Mouse (Mus musculus) spleen, postnatal 14 days (tissue): ENCODE data around the gene Sdad1.

ENCODE experiments used
- DNase-seq, 2 experiments: peaks; one replicate each; pipeline ENCODE4 v3.0.0; 2021 to 2022; ENCODE audit warnings: low spot score in 2 of 2

The Sdad1 gene

DNA sequence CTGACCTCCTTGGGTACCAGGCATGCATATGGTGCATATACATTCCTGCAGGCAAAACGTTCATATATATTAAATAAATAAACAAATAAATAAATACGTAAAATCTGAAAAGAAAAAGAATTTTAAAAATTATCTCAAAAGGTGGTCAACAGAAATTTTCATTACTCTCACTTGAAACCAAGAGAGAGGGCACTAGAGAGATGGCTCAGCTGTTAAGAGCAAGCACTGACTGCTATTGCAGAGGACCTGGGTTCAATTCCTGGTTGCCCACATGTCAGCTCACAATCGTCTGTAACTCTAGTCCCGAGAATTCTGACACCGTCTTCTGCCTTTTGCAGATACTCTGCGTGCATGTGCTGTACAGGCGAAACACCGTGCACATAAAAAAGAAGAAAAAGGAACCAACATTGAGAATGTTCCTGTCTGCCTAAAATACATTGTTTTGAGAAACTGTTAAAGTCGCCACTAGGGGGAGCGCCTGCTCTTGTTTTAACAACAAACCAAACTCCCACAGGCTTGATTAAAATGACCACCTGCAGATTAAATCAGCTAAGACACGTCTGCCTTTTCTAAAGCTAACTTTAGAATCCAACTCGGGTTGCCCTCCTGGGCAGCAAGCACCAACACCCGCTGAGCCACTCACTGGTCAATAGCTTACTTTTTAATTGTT is 1.9 kb upstream of the Sdad1 start:
- peak; percentile 65 to 82 for DNase-seq

DNA sequence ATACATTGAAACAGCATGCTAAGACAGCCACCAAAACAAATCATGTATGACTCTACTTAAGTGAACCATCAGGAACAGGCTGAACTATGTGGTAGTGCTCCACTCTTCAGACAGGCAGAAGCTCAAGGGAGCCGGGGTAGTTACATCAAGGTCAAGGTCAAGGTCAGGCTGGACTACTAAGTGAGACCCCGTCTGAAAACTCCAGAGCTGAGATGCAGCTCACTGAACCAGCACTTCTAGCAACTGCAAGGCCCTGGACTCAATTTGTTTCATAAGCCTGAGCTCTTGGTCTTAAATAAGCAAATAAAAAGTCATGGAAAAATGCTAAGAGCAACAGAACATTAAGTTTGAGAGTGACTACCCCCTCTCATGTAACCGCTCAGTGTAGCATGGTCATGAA is 6.0 kb downstream of the Sdad1 start:
- no peak for DNase-seq

DNA sequence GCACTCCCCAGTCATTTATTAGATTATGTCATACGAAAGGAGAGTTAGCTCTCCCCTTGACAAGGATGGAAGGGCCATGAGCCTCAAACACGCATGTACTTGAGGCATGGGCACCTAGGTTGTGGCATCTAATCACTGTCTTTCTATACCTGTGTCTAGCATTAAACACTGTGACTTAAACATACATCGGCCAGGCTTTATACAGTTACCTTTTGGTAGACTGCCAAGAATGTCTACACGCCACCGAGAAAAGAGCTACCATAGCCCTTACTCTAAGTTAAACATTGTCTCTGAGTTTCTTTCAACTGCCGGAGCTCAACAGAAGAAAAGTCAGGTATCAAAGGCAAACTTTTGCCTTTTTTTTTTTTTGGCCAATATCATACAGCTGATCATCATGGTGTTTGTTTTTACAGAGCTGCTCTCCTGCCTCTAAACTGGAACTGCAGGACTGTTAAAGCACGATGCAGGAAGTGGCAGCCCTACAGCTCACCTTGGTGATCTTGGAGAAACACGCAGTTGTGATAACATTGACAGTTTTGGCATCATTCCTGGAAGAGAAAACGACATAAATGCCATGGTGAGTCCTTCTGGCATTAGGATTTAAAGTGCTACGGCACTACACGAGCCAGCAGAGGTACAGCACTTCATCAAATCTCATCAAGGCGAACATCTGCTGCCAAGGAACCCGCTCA is 8.0 kb downstream of the Sdad1 start:
- DNase-seq, result no peak

DNA sequence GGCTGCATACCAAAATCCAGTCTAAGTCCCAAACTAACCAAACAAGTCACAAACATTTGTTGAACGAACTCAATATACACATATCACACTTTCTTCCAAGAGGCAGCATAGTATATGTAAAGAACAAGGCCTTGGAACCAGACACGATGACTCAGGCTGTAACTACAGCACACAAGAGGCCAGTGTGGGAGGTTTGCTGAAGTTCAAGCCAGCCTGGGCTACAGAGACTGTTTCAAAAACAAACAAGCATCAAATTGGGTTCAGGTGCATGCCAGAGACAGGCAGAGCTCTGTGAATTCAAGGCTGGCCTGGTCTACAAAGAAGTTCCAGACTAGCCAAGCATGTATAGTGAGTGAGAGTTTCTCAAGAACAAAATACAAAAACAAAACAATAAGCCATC is 15.8 kb downstream of the Sdad1 start:
- no peak for DNase-seq

DNA sequence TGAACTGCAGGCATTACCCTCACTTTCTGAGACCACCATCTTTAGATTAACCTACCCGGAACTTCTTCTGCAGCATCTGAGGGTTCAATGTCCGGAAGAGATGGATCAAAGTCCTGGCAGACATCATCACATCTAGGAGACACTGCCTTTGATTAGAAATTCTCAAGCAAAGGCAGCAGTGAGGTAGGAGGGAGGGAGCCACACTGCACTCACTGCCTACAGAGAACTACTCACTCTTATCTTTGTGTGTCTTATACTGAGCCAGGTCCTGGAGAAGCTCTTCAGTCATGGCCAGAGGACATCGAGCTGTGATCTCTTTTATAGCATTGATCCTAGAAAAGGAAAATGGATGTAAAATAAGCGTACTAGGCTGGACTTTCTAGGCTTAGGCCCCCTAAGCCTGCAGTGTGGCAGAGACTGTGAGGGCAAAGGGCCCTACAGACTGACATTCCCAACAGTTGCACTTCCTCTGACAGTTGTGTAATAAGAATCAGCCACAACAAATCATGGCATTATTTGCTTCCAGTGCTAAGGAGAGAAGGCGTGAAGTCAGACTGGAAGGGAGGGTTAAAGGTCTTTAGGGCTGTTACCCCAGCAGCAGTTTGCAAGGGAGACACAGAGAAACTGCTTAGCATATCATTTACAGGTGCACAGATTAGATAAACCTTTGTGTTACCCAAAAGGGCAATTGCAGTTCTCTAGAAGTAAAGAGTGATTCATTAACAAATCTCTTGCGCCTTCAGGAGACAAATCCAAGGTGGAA is 18.4 kb downstream of the Sdad1 start:
- no peak for DNase-seq

DNA sequence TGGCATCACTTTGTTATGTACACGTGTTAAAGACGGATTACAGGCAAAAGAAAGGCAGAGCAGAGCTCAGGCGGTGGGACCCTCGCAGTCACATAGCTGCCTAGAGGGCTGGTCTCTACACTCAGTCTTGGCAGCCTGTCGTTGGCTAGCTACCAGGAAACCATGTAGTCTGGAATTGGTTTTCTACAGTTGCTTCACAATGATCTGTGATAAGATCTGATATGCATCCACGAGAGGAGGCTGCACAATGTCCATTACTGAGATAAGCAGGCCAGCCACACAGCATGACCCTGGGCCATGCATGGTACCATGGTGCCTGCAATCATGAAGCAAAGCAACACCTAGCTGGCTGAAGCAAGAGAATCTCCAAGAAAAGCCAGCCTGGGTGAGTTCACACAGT is 22.4 kb downstream of the Sdad1 start:
- no peak for DNase-seq

DNA sequence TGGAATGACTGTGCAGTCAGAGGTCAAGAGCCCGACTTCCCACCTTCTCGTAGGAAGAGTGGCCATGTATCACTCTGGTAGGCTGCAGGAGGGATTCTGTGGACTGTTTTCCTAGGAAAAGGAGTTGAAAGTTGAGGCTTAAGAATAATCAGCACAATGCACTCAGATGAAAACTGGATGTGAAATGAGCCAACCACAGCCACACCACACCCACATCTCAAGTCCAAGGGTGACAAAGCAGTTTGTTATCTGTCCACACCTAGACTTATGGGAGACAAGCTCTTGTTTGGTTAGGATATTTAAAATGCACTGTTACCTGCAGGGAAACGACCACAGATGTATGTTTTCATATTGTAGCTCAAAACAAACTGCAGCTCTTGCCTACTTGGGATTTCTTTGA is 27.2 kb downstream of the Sdad1 start:
- no peak for DNase-seq

DNA sequence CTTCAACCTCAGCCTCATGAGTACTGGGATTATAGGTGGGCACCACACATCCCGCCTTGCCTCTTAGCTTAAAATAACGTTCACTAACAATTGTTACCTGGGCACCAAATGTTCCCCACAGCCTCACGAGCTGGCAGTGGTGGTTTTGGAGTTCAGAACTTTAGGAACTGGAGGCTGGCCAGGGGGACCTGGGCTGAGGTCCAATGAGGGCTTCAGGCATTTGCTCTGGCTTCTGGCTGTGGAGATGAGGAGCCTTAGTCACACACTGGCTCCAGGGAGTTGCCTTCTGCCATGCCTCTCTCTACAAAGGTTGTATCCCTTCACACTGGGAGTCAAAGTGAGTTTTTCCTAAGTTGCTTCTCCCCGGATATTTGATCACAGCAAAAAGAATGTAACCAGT is 27.7 kb downstream of the Sdad1 start:
- DNase-seq, result no peak

DNA sequence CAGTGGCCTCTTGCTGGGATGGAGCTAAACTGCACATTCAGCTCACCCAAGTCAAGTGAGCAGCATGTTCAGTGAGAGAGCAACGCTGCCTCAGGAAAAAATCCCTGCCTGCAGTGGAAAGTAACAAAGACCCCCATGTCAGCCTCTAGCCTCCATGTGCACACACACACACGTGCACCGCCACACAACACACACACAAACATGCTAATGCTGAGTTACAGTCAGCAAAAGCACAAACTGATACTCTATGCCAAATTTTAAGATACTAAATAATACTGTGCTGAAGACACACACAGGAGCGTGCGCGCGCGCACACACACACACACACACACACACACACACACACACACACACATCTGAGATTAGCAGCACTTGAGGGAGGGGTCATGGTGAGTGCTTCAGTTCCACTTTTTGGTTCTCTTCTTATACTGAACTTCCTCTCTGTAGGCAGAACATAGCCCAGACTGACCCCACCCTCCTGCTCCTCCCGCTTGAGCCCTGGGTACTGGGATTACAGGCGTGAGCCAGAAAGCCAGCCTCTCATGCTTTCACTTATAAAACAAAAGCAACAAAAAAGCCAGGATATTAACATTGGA is 31.2 kb downstream of the Sdad1 start:
- peak in 1 of 2 experiments; percentile 28 for DNase-seq

DNA sequence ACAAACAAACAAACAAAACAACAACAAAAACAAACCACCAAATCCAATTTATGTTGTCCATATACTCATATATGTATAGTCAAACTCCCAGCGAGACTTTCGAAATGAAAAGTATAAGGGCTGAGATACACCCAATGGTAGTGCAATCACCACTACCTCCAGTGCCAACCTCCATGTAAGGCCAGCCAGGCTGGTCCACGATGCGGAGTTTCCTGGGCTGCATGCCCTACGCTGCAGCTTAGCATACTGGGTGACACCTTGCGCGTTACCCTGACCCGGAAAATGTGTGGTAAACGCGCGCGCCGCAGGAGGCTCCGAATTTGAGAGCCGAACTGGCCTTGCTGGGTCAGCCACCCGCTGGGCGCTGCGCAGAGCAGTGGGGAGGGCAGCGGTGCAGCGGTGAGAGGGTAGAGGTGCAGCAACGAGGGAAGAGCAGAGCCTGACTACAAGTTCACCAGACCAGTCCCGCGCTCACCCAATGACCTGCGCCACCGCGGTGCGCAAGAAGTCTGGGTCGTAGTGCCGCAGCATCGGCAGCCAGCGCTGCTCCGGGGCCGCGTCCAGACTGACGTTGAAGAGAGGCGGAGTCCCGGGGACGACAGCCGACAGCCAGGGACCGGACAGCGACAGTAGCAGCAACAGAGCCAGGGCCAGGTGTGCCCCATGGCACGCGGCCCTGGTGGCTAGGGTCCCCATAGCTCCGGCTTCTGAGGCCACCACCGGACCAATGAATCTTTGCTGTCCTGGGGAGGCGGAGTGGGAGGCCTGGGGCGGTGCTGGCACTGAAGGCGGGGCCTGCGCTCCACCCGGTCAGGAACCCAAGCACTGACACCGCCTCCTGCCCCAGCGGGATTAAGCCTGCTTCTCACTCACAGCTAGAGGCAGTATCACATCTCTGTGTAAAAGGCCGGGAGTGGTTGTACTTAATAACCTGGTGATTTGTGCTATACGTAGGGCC is 32.6 kb downstream of the Sdad1 start, which contains the start of gene Naaa:
Naaa (minus strand) TSS at position 734 of the 958 bp plus-strand sequence.
- DNase-seq, result peak; percentile 66 to 71

DNA sequence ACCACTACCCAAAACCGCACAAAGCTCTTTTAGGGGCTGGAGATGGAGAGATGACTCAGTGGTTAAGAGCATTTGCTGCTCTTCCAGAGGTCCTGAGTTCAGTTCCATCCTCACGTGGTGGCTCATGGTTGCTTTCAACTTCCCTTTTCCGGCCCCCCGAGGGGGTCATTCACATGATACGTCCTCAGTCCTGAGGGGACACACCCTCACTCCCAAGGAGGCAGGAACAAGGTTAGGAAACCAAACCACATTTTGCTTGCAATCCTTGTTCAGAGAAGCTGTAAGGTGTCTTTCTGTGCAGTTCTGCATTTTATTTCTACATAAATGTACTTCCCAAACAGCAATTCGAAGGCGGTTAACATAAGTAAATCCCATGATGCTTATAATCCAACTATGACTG is 39.8 kb downstream of the Sdad1 start:
- no peak for DNase-seq

DNA sequence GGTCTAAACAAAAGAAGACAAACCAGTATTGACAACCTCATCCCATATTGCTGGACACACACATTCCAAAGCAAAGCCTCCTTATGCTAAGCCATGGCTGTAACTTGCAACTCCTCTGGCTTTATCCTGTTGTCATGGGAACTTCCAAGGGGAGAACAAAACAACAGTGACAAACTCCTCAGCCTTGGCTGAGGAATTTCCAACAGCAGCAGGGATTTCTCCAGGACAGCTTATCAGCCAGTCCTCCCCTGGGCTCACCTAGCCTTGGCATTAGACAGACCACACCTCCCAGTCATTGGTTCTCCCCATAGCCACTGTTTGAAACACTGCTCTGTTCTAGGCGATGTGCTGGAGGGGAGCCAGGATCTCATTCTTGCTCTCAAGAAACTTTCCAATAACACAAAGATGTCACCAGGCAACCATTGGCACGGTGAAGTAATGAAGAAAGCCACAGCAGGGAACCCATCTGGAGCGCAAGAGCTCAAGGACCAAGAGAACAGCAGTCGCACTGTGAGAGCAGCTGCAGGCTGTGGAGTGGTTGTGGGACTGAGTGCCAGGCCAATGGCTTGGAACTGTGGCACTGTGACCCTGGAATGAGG is 46.4 kb downstream of the Sdad1 start:
- no peak for DNase-seq

DNA sequence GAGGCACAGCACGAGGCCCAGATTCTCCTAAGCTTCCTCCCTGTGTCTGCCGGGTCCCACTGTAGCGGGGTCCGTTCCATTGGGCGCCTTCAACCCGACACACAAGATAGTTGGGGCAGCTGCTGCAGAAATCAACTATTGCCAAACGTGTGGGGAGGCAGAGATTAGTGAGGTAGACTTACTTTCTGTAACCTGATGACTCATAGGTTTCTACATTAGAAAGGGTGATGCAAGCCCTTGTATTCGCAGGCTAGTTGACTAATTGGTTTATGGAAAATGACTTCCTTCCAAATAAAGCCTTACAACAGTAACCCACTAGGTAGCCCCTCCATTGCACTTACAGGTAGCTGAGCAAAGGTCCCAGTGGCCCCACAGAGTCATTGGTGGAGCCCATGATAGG is 47.6 kb downstream of the Sdad1 start:
- no peak for DNase-seq

DNA sequence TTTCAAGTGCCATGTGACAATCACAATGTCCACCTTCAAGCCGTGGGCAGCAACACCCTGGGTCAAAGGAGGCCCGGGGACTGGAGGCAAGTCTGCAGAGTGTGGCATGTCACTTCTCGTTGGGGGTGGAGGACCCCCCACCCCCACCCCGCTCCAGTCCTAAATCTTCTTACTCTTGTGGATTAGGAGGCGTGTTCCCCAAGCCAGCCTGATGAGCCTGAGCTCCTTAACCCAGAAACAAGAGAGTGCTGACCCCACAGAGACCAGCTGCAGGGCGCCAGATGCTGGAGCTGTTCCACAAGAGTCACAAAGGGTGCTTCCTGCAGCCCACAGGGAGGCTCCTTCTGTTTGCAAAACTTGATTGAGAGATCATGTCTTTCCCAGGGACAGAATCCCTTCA is 54.1 kb downstream of the Sdad1 start, which contains the start of gene Ppef2:
Ppef2 (minus strand) TSS at position 61 of the 400 bp plus-strand sequence.
- no peak for DNase-seq

DNA sequence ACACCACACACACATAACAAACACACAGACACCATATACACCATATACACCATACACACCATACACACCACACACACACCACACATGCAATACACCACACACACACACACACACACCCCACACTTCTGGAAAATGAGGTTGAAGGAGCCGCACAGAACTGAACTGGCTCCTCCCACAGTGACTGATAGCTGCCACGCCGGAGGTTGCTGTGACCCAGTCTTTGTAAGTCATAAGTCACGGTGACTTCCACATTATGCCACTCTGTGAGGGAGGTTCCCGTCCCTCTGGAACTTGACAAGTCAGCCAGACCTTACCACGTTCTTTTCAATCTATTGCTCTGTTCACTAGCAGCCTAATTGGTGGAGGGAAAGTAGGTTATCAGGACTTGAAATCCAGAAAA is 55.8 kb downstream of the Sdad1 start:
- DNase-seq, result no peak

DNA sequence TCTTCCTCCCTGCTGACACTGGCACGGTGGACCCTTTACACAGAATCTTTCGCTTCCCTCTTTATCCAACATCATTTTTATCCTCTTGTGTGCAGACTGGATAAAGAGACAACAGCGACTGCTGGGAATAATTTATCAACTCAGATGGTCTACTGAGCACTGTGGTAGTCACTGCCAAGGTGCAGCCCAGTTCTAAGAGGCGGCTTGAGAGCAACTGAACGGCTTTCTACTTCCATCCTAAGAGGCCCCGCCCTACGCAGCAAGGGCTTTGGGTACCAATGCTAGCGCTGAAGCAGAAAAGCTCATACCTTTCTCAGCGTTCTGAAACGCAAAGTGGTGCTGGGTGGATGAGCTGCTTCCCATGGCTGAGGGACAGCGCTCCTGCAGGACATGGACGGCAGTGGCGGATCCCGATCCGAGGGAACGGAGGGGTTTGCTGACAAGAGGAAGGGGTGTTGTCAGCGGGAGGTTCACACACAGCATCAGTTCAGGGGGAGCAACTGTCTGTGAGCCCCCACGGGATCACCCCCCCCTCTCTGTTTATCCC is 57.4 kb downstream of the Sdad1 start:
- no peak for DNase-seq

DNA sequence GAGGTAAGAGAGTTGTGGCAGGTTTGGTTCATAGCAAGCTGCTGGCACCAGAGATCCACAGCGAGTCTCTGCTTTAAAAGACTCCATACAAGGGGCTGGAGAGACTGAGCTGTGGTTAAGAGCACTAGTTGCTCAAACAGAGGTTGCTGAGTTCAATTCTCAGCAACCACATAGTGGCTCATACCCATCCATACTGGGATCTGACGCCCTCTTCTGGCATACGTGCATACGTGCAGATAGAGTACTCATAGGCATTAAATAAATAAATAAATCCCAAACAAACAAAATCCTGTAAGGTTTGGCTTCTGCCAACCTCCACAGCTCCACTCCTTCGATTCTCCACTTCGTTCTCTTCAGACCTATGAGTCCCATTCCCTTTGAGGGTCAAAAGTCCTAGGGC is 58.2 kb downstream of the Sdad1 start:
- DNase-seq, result no peak

DNA sequence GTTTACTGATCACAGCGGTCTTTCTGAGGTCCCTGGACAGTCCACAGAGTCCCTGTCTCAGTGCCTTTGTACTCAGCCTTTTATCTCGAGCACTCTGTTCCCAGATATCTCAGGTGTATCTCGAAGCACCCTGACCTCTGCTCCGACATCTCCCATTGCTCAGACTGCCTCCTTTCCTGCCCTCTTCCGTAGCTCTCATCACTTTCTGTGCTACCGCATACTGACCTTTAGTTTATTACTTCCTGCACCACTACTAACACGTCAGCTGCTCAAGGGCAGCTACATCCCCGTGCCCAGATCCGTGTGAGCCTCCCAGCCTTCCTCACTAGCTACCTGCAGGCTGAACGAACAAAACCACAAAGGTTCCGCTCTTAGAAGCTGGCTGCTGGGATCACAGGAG is 61.7 kb downstream of the Sdad1 start:
- DNase-seq, result no peak

DNA sequence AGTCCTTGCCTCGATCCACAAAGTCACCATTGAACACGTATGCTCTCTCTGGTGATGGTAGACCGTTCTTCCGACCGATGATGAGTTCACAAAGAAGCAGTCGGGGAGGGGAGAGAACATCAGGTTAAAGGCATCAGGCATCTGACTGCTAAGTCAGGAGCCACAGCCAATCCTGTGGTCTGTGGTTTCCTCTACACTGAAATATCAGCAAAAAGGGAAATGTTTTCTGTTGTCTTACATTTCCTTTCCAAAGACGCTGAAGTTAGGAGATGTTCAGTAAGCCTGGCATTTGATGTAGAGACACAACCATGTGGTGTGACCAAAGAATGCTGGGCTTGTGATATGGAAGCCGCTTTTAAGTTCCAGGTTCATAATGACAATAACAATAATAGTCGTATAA is 64.8 kb downstream of the Sdad1 start:
- DNase-seq, result no peak

DNA sequence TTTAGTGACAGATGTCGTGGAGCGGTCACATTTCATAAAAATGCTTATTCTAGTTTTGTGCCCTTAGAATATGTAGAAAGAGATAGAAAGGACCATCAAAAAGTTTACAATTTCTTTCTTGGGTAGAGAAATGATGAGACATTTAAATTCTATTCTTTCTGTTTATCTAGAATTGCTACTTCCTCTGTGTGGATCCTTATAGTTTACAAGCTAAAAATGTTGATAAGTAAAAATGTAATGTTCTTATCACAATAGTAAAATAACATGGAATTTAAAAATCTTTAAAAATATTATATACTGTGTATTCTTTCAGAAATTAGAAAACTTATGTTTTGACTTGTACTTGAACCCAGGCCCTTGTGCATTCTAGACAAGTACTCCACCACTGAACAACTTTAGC is 65.4 kb downstream of the Sdad1 start:
- DNase-seq, result no peak

DNA sequence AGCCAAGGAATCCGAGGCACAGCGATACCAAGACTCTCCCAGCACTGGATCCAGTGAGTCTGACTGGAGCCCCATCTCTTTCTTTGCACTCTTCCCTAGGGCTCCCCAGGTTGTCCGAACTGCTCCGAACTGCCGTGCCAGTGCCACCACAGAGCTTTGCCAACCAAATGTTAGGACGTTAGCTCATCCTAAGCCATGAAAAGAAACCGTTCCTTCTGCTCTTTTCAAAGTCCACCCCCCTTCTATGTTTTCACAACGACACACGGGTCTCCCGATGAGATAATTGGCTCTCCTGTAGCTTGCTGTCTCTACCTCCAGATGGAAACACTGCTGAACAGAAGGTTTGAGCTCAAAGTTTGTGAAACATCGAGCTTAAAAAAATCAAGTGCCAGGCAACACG is 69.5 kb downstream of the Sdad1 start:
- DNase-seq, result no peak
